Mouse (Mus musculus) spleen, adult 2 months (tissue): ENCODE data around the gene Gm17606.

ENCODE experiments used
- CTCF ChIP-seq: fragments of 200-500 bp; IDR thresholded peaks from 2 replicates; pipeline ENCODE4 v1.5.1; 2011; ENCODE audit warnings: mild to moderate bottlenecking, inconsistent platforms; ENCODE audit not compliant: insufficient read depth, insufficient read length, insufficient replicate concordance; ENCODE audit errors: extremely low read depth
- POLR2A ChIP-seq: fragments of 200-500 bp; IDR thresholded peaks from 2 replicates; pipeline ENCODE4 v1.6.1; 2011; ENCODE audit warnings: low read depth, low read length, inconsistent platforms

- TF ChIP-seq CTCF = no peak
- TF ChIP-seq POLR2A = no peak
Measured at GRCm38 (mm10) chr14:54678657-54679304, 38.0 kb downstream of the Gm17606 start.
